Mouse (Mus musculus) lung, postnatal 0 days (tissue): ENCODE measurements around the gene Tox3.

Source experiments
- CTCF ChIP-seq: IDR thresholded peaks from 2 replicates; pipeline ENCODE4 v1.5.1; 2016; ENCODE audit warnings: antibody characterized with exemption, mild to moderate bottlenecking
- EP300 ChIP-seq: IDR thresholded peaks from 2 replicates; pipeline ENCODE4 v1.6.1; 2016; ENCODE audit warnings: antibody characterized with exemption, mild to moderate bottlenecking, control low read depth

- TF ChIP-seq EP300 (no peak), CTCF (no peak)
Measured at GRCm38 (mm10) chr8:90353960-90354540, 5.9 kb upstream of the Tox3 start.
